Mouse (Mus musculus): Measurements from ENCODE around the gene Nhlh2.

Gene Nhlh2

GRCm38 (mm10) chr3:102009926-102010381 is at the start of gene Nhlh2:
Gene Nhlh2, plus strand, starts transcription at chr3:102010076.
- DNase-seq (ENCODE audit: low read depth, low spot score): no peak

GRCm38 (mm10) chr3:101961146-101961835 is 48.6 kb upstream of the Nhlh2 start:
- no peak for DNase-seq (ENCODE audit: low read depth, low spot score)

- no peak for DNase-seq (ENCODE audit: low read depth, low spot score)
Measured at GRCm38 (mm10) chr3:101963501-101963900, 46.4 kb upstream of the Nhlh2 start.

DNA sequence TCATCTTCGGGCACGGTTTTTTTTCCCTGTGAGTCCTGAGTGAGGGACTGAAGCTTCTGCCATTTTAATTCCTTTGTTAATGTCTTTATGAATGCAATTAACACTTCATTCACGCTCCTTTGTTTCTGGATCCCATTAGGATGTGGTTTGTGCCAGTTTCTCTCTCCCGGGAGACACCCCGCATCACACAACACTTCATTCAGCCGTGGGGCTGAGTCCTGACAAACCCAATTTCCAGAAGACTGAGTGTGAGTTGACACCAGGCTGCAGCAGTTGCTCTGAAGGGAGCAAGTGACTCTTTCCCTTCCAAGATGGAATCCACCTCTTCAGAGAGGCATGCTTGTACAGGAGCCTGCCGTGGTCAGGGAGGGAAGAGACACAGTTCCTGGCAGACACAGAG is 45.5 kb upstream of the Nhlh2 start:
- DNase-seq (ENCODE audit: low read depth, low spot score): no peak

DNA sequence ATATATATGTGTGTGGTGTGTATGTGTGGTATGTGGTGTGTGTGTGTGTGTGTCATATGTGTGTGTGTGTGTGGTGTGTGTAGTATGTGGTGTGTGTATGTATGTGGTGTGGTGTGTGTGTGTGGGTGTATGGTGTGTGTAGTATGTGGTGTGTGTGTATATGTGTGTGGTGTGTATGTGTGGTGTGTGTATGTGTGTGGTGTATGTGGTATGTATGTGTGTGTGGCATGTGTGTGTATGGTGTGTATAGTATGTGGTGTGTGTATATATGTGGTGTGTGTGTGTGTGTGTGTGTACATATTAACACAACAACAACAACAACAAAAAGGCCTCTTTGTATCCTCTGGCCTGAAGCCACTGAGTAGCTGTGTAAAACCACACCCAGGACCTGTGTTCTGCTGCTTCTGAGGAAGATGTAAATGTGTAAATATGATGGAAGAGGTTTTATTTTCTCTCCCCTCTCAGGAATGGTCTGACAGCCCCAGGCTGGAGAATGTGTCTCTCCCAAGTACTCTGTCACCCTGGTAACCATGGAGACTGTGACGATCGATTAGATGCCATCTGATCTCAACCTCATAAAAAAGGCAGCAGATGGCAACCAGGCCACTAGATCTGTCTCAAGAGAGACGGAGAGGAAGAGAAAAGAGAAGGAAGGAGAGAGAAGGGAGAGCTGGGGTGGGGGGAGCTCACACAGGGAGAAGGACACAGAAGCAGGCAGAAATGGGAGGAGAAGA is 42.9 kb upstream of the Nhlh2 start:
- DNase-seq (ENCODE audit: low read depth, low spot score): peak; percentile 31

- no peak for DNase-seq (ENCODE audit: low read depth, low spot score)
Measured at GRCm38 (mm10) chr3:101975337-101975736, 34.5 kb upstream of the Nhlh2 start.

- no peak for DNase-seq (ENCODE audit: low read depth, low spot score)
Measured at GRCm38 (mm10) chr3:101978299-101978994, 31.4 kb upstream of the Nhlh2 start.

DNA sequence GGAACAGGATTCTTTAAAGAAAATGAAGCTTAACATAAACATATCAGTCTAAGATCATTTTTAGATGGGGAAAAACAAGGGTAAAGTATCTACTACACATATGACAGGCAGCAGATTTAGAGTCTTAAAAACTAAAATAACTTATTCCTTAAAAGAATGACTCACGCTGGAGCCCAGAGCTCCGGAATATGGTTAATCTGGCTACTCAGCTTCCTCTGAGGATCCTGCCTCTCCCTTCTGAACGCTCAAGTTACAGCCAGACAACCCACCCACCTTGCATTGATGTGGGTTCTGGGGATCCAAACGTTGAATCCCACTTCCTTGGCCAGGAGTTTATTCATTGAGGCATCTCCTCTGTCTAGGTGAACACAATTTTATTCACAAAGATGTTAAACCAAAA is 26.0 kb upstream of the Nhlh2 start:
- DNase-seq (ENCODE audit: low read depth, low spot score): no peak

DNA sequence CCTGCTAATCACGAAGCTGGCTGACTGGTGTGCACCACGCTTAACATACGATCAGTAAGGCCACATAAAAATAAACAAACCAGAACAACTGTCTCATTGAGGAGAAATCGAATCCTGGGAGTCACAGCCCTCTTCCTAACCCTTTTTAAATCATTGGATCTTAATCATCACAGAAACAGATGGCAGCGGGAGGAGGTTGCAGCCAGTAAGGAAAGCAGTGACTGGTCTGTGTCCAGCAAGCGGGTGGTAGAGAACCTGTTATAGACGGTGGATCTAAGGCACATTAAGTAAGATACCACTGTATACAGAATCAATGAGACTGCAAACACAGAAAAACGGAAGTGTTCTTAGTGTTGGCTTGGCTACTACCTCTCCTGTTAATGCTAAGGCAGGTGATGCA is 24.2 kb upstream of the Nhlh2 start:
- DNase-seq (ENCODE audit: low read depth, low spot score): no peak

GRCm38 (mm10) chr3:101990136-101990535 is 19.7 kb upstream of the Nhlh2 start:
- DNase-seq (ENCODE audit: low read depth, low spot score): no peak

GRCm38 (mm10) chr3:101990995-101991516 is 18.8 kb upstream of the Nhlh2 start:
- no peak for DNase-seq (ENCODE audit: low read depth, low spot score)

DNA sequence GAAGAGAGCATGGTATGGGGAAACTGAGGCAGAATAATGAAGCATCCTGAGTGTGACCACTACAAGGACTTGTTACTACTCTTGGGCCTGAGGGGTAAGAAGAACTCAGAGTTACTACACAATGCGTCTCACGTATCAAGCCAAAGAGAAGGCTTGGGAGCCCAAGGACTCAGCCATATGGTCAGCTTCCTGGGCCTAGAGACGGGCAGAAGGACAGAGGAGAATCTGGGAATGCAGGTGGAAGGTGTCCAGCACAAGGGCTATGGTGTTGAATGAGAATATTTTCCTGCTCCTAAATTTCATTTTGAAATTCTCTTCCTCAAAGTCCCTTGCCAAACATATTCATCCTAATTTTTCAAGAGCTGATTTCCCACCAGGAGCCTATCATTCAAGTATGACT is 12.0 kb upstream of the Nhlh2 start:
- DNase-seq (ENCODE audit: low read depth, low spot score): no peak

GRCm38 (mm10) chr3:102010681-102011317 is 923 bp downstream of the Nhlh2 start:
- no peak for DNase-seq (ENCODE audit: low read depth, low spot score)

DNA sequence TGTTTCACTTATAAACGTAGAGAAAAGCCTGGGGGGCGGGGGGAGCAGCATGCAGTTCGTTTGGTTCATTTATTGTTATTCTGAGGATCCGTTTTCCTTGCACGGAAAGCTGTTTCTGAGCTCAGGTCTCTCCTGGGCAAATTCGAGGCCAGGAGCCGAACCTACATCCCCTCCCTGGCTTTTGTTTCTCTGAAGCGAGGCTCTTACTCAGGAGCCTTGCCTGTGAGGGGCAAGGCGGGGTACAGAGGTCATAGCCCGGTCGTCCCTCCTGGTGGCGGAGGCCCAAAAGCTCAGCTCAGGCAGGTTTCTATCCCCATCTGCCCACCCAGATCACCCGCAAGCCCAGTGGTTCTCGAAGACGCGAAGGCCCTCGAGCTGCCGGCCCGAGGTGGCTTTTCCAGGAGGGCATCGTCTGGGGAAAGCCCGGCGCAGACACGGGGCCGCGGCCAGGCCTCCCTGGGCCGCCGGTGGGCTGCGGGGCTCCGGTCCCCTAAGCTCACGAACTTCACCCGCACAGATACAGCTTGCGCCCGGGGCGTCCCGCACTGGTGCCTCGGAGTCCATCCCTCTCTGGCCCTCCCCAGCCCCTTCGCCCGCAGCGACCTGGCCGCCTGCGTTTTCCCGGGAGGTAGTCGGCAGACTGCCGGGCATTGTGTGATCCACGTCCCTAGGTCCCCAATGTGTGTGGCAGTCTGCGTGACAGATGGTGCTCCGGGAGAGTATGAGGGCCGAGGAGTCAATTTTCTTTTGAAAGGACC is 1.6 kb downstream of the Nhlh2 start:
- DNase-seq (ENCODE audit: low read depth, low spot score): no peak

DNA sequence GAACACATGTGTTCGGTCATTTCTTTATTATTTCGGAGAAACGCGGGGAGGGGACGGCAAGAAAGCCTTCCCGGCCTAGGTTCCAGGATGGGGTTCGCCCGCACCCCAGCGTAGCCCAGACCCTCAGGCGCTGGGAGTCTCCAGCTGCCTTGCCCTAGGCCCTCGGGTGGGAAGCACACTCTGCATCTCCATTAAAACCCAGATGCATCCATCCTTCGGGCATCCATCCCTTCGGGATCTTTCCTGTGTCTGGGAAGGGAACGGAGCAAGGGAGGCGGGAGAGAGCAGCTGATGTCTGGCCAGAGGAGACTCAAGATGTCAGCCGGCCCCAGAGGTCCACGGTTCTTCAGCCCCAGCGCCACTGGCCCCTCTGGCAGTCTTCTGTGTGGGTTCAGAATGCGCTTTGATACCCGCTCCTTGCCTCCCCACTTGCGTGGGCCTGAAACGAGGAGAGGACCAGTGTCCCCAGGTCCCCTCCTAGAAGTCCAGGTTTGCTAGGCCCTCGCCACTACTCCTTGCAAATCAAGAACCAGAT is 2.3 kb downstream of the Nhlh2 start:
- DNase-seq (ENCODE audit: low read depth, low spot score): no peak

GRCm38 (mm10) chr3:102012611-102013211 is 2.8 kb downstream of the Nhlh2 start:
- no peak for DNase-seq (ENCODE audit: low read depth, low spot score)

DNA sequence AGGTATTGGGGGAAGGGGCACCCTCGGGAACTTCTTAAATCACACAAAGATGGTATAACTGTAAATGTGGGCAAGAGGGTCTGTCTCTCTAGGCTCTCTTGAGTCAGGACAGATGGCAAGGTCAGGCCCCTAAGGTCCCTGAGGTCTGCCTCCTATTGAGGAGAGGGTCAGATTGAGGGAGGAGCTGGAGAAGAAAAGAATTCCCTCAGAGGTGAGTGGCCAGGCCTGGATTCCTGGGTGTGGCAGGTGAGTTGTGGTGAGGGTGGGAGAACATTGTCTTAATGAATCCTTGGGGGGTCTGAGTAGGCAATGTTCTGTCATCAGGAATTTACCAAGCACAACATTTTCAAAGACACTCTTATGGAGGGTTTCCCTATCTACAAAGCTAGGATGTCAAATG is 10.7 kb downstream of the Nhlh2 start:
- DNase-seq (ENCODE audit: low read depth, low spot score): no peak

DNA sequence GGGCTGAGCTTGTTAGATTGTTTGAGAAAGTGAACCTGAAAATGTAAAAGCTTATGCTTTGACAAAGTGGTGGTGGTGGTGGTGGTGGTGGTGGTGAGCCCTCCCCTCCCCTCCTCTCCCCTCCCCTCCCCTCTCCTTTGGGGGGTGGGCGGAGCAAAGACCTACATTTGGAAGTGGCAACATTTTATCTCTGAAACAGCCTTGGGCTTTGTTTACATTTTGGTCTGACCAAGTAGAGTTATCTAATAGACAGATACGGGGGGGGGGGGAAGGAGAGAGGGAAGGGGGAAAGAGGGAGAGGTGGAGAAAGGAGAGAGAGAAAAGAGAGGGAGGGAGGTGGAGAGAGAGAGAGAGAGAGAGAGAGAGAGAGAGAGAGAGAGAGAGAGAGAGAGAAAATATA is 12.8 kb downstream of the Nhlh2 start:
- DNase-seq (ENCODE audit: low read depth, low spot score): no peak

DNA sequence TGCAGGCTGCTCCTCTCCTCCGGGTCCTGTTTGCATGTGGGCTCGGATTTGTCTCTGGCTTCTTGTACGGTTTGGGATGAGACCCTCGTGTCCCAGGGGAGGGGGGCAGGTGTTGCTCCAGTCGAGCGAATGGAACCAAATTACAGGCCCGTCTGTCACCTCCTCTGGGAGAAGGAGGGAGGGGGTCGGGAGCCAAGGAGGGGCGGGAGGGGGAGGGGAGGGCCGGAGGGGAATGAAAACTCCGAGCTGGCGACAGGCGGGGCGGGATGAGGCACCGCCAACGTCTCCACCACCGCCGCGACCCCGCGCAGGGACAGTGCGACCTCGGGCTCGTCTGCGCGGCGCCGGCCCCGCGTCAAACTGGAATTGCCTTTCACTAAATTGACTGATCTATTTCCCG is 13.5 kb downstream of the Nhlh2 start:
- no peak for DNase-seq (ENCODE audit: low read depth, low spot score)

DNA sequence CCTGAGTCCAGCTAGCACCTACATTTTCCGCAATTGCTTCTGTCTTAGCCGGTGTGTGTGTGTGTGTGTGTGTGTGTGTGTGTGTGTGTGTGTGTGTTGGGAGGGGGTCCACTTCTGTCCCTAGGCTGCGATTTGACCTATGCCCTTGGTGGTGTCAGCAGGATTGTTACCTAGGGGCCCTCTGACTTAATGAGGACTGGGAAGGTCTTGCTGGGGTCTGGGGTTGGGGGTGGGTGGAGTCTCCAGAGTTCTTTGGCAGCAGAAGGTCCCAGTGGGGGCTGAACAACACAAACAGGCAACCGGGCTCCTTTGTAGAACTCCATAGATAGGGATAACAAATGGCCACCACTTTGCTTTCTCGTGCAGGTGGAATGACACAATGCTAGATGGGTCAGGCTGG is 14.0 kb downstream of the Nhlh2 start:
- no peak for DNase-seq (ENCODE audit: low read depth, low spot score)
